Mouse (Mus musculus) gonadal fat pad, adult 2 months (tissue): ENCODE results near the gene Sf3a3. TPM values are rescaled to one million over a fixed set of nuclear protein-coding genes. Genes with fewer than 3 reads are reported as not detected.
A peak's percentile ranks its signal among the peaks of the same experiment; 100 is the strongest.

ENCODE experiments used
- DNase-seq: peaks from one replicate; pipeline ENCODE4 v3.0.0-alpha.2; 2012; ENCODE audit warnings: low read depth
- polyA plus RNA-seq: library from polyadenylated mRNA; depleted of rRNA; stranded (reverse); fragments of >200 nt; gene quantifications from 2 replicates; pipeline ENCODE4 v1.2.3, GENCODE M21; 2012; rRNA removed

The Sf3a3 gene
- polyA plus RNA-seq, result 14.4 and 16.2 TPM in 2 replicates

DNA sequence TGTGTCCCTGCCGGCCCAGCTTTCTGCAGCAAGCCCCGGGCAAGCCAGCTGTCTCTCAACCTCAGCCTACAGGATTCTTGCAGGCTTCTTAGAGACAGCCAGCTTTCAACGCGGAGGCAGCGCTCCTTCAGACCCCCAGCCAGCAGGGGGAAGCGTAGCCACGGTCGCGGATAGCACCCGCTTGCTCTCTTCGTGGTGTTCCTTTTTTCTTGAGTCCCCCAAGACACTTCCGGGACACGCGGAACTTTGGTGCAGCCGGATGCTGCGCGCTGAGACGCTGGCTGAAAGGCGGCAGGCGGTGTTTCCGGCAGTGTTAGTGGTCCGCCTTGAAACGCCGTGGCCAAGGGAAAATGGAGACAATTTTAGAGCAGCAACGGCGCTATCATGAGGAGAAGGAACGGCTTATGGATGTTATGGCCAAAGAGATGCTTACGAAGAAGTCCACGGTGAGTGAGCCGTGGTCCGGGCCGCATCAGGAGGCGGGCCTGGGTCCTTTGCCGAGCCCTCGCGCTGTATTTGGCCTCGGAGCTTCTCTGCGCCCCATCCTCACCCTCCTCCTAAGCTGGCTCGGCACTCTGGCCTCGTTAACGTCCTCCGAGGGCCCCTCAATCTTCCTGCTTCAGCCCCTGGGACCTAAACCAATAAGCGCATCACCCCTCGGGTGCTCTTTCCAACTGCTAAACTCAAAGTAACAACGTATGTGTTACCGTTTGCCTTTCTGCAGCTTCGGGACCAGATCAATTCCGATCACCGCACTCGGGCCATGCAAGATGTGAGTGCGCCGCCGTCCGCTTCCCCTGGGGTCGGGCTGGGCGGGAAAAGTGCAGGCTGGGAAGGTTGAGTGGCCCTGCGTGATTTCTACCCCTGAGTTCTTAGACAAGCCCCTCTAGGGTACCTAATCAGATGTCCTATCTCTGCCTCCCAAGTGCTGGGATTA, at the start of gene Sf3a3:
Sf3a3 (plus strand) TSS at position 232 of the 937 bp plus-strand sequence.
- no peak for DNase-seq

- no peak for DNase-seq
Measured at GRCm38 (mm10) chr4:124667476-124668033, 47.0 kb upstream of the Sf3a3 start.

- DNase-seq, result no peak
Measured at GRCm38 (mm10) chr4:124668078-124668477, 46.5 kb upstream of the Sf3a3 start.

DNA sequence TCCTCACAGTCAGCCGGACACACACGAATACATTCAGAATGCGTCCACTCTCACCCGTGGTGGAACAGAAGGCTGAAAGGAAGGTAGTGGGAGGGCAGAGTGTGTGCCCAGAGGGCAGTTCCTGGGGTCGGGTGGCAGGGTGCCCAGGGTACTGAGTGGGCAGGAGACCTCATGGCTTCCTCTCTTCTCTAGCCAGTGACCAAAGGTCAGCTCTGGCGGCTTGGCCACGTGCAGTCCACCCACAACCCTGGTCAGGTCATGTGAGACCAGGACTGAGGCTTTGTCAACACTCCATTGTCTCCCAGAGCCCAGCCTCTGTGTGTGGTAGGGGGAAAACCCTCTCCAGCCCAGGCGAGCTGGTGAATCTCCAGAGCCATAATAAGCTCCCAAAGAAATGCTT, 44.3 kb upstream of the Sf3a3 start:
- DNase-seq, result no peak

DNA sequence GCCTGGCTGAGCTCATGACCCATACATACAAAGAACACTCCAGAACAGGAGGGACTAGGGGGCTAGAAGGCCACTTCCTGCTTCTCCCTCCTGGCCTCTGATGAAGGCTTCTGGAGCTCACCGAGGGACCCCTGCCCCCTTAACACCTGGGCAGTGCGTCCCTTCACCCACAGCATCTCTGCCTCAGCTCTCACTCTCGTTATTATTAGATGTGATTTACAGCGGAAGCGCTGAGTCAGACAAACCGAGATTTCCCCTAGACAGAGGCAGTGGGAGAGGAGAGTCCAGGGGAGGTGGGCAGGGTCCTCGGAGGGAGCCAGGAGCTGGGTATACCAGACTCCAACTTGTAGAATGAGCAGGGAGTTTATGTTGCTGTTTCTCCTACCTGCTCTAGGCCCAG, 43.0 kb upstream of the Sf3a3 start:
- no peak for DNase-seq

- DNase-seq, result no peak
Measured at GRCm38 (mm10) chr4:124672347-124673320, 41.9 kb upstream of the Sf3a3 start.

DNA sequence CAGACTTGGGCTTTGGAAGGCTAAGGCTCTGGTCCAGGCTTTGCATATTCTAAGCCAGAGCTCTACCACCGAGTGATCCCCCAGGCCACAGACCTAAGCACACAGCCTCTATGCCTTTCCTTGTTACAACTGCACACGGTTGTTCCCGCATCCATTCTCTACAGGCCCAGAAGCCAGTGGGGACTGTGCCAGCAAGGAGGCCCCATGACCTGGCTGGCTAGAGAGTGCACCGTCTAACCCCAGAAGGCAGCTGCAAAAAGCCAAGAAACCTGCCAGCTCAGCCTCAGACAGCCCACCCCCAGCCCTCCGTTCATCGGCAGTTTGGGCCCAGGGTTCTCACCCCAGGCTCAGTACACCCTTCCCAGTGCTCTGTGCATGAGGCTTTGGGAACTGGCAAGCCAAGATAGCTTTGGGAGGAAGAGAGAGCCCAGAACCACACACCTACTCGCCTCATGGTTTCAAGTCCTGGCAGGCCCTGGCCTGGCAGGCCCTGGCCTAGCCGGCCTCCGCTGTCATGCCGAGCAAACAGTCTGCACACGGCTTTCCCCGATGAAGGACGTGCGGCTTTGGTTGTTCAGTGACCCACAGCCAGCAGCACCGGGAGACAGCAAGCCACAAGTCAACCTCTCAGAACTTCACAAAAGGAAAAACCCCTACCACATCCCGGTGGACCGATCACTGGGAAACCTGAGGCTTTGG, 40.1 kb upstream of the Sf3a3 start:
- peak; percentile 69 for DNase-seq

DNA sequence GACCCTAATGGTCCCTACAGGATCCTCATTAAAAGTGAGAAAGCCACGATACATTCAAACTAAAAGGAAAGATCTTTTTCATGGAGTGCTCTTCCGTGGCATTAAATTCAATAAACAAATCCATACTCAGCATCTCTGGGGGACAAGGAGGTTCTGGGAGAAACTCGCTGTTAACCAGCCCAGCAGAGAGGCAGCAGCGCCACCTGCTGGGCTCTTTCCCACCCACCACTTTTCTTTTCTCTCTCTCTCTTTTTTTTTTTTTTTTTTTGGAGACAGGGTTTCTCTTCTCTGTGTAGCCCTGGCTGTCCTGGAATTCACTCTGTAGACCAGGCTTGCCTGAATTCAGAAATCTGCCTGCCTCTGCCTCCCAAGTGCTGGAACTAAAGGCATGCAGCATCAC, 39.5 kb upstream of the Sf3a3 start:
- DNase-seq, result no peak

- no peak for DNase-seq
Measured at GRCm38 (mm10) chr4:124675958-124676357, 38.6 kb upstream of the Sf3a3 start.

DNA sequence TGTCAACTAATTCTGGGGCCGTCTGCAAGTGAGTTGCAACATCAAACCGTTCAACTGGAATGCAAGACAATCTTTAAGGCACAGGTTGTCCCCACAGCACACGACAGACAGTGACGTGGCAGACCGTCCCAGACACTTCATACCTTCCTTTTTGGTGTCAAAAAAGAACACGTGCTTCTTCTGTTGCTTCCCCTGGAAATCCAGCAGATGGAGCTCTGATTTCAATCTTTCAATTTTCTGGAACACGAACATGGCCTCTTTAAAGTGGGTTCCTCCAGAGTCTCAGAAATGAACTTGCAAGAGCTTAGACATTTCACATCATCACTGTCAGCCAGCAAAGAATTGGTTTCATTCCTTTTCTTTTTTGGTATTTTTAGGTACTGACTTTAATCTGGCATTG, 32.3 kb upstream of the Sf3a3 start:
- DNase-seq, result no peak

DNA sequence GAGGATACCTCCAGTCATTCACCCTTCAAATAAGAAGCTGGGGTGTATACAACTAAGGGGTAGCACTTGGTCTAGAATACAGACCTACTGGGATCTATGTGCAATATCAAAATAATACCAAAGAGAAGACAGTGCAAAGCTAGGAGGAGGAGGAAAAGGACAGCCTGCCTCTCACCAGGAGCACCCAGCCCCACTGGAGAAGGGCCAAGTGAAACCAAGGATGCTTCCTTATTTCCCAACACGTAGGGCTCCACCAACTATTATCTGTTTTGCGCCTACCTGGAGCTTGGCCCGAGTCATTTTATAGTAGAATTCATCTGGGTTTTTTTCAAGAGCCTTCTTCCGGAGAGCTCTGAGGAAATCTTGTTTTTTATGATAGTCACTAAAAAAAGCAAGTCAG, 31.1 kb upstream of the Sf3a3 start:
- DNase-seq, result no peak

GRCm38 (mm10) chr4:124685004-124685403, 29.6 kb upstream of the Sf3a3 start:
- no peak for DNase-seq

DNA sequence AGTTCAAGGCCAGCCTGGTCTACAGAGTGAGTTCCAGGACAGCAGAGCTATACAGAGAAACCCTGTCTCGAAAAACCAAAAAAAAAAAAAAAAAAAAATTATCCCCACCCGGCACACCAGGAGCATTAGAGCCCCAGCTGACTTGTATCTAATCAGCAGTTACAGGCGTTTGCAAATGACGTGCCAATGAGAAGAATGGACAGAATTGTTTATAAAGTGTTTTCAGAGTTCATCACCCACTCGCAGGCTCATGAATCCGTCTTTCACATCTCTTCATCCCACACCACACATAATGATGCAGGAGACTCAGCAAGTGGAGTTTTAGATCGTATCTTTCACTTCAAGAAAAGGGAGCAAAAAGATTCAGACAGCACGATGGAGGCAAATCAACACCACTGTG, 29.1 kb upstream of the Sf3a3 start:
- no peak for DNase-seq

DNA sequence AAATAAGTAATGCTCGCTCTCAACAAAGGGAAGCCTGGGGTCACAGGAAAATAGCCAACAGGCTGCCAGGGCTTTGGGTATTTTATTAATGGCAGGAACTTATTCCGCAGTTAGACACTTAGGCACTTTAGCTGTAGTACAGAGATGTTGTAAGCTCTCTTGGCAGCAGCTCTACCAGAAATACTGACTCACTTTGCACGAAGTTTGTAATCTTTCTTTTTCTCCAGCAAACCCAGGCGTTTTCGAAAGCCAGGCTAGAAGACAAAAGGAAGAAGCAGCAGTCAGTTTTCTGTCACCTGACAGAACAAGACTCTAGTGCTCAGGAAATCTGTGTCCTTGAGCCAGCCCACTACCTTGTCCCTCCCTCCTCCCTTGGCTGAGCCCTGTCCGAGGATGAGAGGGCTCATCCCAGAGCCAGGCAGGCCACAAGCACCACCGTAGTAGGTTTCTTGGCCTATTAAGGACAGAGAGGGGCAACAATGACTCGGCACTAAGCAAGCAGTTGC, 28.6 kb upstream of the Sf3a3 start:
- no peak for DNase-seq

GRCm38 (mm10) chr4:124691455-124691854, 23.1 kb upstream of the Sf3a3 start:
- DNase-seq, result no peak

DNA sequence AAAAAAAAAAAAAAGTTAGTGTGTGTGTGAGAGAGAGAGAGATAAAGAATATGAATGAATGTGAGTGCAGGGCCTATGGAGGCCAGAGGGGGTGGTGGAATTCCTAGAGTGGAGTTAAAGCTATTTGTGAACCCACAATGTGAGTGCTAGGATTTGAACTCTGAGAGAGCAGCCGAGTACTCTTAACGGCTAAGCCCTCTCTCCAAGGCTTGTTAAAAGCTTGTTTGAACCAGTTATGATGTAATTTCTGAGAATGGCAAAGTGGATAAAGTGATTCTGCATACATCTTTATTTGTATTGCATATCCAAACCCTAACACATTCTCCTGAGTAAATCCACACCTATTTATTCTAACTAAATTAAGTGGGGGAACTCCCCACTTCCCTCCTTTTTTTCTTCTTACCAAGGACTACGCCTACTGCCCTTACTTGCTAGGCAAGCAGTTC, 22.1 kb upstream of the Sf3a3 start:
- no peak for DNase-seq

DNA sequence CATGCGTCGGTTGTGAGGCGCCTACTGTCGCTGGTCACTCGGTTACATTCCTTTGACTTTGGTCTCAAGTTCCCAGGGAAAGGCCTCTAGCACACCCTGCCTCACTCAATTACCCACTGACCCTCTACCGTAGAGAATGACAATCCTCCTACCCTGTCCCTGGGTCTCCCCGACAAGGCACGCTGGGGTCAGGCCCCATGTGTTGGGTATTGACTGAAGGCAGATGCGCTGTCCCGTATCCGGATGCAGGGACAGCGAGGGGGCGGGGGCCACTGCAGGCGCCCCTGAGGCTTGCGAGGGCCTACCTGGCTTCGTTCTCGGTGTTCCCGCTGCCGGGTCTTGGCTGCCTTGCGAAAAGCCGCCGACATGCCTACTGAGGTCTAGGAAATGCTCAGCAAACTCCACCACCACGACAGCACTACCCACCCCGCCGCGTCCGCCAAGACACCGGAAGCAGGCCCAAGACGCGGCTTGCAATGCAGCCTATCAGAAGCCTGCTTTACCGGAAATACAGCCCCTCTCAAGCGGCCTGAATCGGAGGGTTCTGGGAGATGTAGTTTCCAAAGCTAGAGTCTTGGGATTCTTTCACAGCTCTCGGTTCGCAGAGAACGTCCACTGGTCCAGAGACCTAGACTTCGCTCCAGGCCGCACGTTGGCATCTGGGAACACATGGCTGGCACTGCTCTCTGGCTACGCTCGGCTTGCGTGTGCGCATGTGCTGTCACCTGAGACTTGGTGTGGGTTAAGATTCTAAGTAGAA, 21.3 kb upstream of the Sf3a3 start, which contains the start of gene Utp11:
Utp11 (minus strand) TSS at position 466 of the 760 bp plus-strand sequence.
- DNase-seq, result no peak

DNA sequence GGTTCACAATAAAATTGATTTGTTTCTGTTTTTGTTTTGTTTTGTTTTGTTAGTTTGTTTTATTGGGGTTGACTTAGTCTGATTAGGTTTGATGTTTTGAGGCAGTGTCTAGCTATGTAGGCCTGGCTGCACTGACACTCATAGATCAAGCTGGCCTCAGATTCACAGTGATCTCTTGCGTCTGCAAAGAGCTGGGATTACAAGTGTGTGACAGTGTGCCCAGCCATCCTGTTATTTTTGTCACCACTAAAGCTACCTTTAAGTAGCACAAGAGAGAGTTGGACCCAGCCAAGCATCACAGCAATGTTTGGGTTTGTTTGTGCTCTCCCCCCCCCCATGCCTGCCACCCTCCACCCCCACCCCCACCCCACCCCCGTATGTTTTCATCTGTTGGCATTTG, 20.0 kb upstream of the Sf3a3 start:
- no peak for DNase-seq

DNA sequence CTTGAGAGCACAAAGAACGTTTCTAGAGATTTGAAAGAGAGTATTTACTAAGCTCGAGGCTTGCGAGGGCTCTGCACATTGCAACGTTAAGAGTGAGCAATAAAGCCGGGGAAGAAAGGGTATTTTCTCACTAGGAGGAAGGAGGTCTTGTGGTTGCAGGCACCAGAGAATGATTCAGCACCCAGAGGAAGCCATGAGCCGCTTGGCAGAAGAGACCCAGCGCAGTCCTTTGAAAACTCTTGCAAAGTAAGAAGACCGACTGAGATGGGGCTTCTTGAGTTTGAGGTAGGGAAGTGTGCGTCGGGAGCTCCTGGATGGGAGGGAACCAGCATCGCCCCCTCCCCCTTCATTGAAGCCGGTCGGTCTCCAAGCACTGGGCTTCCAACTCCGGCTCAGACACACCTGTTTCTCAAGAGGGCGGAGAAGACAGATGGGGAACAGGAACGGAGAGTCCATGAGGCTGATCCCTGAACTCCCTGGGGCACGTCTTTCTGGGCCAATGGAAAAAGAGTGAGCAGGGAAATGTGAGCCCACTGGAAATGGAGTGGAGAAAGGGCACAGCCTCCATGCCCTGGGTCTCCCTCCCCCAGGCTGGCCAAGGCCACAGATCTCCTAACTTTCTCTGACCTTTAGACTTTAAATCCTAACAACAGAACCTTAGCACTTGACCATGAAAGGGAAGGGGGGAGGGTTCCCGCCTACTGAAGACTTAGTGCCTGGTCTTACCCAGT, 18.6 kb upstream of the Sf3a3 start:
- DNase-seq, result no peak

DNA sequence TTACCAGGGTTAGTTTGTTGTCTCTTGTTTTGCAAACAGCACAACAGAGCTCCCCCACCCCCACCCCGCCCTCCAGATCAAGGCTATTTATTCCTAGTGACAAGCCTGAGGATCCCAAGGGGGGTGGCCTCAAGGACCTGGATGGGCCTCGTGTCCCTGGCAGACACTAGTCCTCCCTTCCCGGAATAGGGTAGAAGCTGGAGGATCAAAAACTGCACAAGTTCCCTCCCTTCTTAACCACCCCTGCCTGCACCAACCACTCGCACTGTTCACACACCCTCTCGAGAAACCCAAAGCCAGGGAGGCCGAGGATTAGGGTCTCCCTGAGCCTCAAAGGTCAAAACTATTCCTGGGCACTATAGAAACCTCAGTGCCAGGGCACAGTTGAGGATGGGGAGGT, 14.8 kb upstream of the Sf3a3 start:
- DNase-seq, result no peak
